Mouse (Mus musculus): ENCODE data around the gene Gdf15. TPM values are rescaled to one million over a fixed set of nuclear protein-coding genes. Genes with fewer than 3 reads are reported as not detected.

The Gdf15 gene
- total and polyA plus RNA-seq, 2 experiments: 5.8 to 27.7 TPM

- Histone ChIP-seq H3K4me3 (ENCODE audit: insufficient read depth, low read depth, low read length) (no peak overlapping the region), H3K36me3 (ENCODE audit: control insufficient read depth, insufficient read depth, low read length) (no peaks in the 10 kb centered on the region), H3K9ac (ENCODE audit: low read depth, low read length) (no peak overlapping the region), H3K4me1 (ENCODE audit: control insufficient read depth, insufficient read depth, low read length) (peaks cover 35% of the 10 kb centered on the region), H3K27me3 (ENCODE audit: control insufficient read depth, insufficient read depth, low read length) (no peaks in the 10 kb centered on the region), H3K79me2 (ENCODE audit: control insufficient read depth, insufficient read depth, low read length) (no peaks in the 10 kb centered on the region), H3K27ac (replicated peaks; ENCODE audit: insufficient read depth, low read depth, low read length) (no peak overlapping the region)
- DNase-seq (ENCODE audit: extremely low read depth, low read depth, low spot score): no peak
- no peak for TF ChIP-seq POLR2A (IDR thresholded peaks at IDR 0.05; ENCODE audit: extremely low read depth, insufficient read depth, low read length)
- whole genome bisulfite sequencing: 92% methylated on average over 2 of the region's 2 CpGs
Observed at GRCm38 (mm10) chr8:70644065-70644464, 11.8 kb upstream of the Gdf15 start.

DNA sequence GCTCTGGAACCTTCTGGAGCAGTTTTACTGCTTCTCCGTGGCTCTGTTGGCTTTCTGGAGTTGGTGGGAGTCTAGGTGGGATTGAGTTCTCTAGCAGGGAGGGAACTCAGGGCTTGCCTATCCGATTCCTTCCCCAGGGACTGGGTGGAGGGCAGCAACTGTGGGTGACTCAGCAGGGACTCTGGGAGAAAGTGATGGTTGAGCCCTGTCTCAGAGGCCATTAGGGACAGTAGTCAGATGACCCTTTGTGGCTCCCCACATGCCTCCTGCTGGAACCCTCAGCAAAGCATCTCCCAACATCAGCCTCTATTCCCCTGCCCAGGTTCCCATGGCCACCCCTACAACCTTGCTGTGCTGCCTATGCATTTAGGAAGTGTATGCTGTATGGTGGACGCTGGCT, 10.8 kb upstream of the Gdf15 start:
- 87% methylated on average over 3 of the region's 3 CpGs for WGBS

DNA sequence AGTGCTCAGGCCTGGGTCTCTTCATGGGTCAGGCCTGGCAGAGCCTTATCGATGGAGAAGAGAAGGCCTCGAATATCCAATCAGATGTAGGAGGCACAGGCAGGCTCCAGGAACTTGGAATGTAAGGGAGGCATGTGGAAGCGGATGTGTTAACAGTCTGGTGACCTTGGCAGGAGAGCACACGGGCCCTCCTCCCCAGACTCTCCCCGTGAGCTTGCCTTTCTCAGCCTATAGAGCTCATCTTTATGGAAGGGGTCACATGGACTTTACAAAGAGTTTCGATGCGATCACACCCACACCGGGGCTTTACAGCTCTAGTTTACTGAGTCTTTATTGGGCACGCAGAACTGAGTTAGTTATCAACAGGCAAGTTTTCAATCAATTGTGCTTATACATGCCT, 6.5 kb upstream of the Gdf15 start:
- no peaks in the 10 kb centered on the region for H3K36me3 ChIP-seq (ENCODE audit: control insufficient read depth, insufficient read depth, low read length)
- no peak overlapping the region for H3K9ac ChIP-seq (ENCODE audit: low read depth, low read length)
- 73% methylated on average over 9 of the region's 9 CpGs for WGBS
- H3K4me1 ChIP-seq (ENCODE audit: control insufficient read depth, insufficient read depth, low read length): peaks cover 22% of the 10 kb centered on the region
- H3K4me3 ChIP-seq (ENCODE audit: insufficient read depth, low read depth, low read length): no peak overlapping the region
- no peak for TF ChIP-seq POLR2A (IDR thresholded peaks at IDR 0.05; ENCODE audit: extremely low read depth, insufficient read depth, low read length)
- TF ChIP-seq CTCF (IDR thresholded peaks at IDR 0.05; ENCODE audit: low read depth, low read length): no peak
- no peaks in the 10 kb centered on the region for H3K27me3 ChIP-seq (ENCODE audit: control insufficient read depth, insufficient read depth, low read length)
- H3K27ac ChIP-seq (replicated peaks; ENCODE audit: insufficient read depth, low read depth, low read length): no peak overlapping the region
- DNase-seq (ENCODE audit: extremely low read depth, low read depth, low spot score): no peak
- no peaks in the 10 kb centered on the region for H3K79me2 ChIP-seq (ENCODE audit: control insufficient read depth, insufficient read depth, low read length)

More for the DNA sequence above, 10.8 kb upstream of the Gdf15 start:
- Histone ChIP-seq H3K79me2 (ENCODE audit: control insufficient read depth, insufficient read depth, low read length) (no peaks in the 10 kb centered on the region), H3K4me3 (ENCODE audit: insufficient read depth, low read depth, low read length) (no peak overlapping the region), H3K27me3 (ENCODE audit: control insufficient read depth, insufficient read depth, low read length) (no peaks in the 10 kb centered on the region), H3K9ac (ENCODE audit: low read depth, low read length) (no peak overlapping the region), H3K36me3 (ENCODE audit: control insufficient read depth, insufficient read depth, low read length) (no peaks in the 10 kb centered on the region), H3K27ac (replicated peaks; ENCODE audit: insufficient read depth, low read depth, low read length) (no peak overlapping the region), H3K4me1 (ENCODE audit: control insufficient read depth, insufficient read depth, low read length) (peaks cover 28% of the 10 kb centered on the region)
- DNase-seq (ENCODE audit: extremely low read depth, low read depth, low spot score): no peak
- TF ChIP-seq POLR2A (IDR thresholded peaks at IDR 0.05; ENCODE audit: extremely low read depth, insufficient read depth, low read length) (no peak), CTCF (IDR thresholded peaks at IDR 0.05; ENCODE audit: low read depth, low read length) (no peak)

DNA sequence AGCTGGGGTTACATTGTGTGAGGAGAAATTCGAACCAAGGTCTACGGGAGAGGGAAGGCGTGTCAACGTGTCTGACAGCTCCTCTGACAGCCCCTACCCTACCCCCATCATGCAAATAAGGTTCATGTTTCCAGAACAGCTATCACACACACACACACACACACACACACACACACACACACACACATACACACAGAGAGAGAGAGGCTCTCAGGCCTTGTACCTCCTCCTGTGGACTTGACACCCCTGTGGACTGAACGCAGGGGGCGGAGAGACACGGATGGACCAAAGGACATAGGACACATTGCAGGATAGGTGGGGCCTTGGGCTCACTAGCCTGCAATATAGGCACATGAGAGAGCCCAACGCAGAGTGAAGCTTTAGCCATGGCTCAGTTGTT, 4.6 kb upstream of the Gdf15 start:
- WGBS: 28% methylated on average over 8 of the region's 8 CpGs
- Histone ChIP-seq H3K36me3 (ENCODE audit: control insufficient read depth, insufficient read depth, low read length) (no peaks in the 10 kb centered on the region), H3K27ac (replicated peaks; ENCODE audit: insufficient read depth, low read depth, low read length) (no peak overlapping the region), H3K4me1 (ENCODE audit: control insufficient read depth, insufficient read depth, low read length) (peaks cover 38% of the 10 kb centered on the region), H3K4me3 (ENCODE audit: insufficient read depth, low read depth, low read length) (no peak overlapping the region), H3K27me3 (ENCODE audit: control insufficient read depth, insufficient read depth, low read length) (no peaks in the 10 kb centered on the region), H3K9ac (ENCODE audit: low read depth, low read length) (no peak overlapping the region), H3K79me2 (ENCODE audit: control insufficient read depth, insufficient read depth, low read length) (no peaks in the 10 kb centered on the region)
- peak; percentile 74 for DNase-seq (ENCODE audit: extremely low read depth, low read depth, low spot score)
- no peak for TF ChIP-seq CTCF (IDR thresholded peaks at IDR 0.05; ENCODE audit: low read depth, low read length)
- TF ChIP-seq POLR2A (IDR thresholded peaks at IDR 0.05; ENCODE audit: extremely low read depth, insufficient read depth, low read length): no peak

- peaks cover 40% of the 10 kb centered on the region for H3K4me1 ChIP-seq (ENCODE audit: control insufficient read depth, insufficient read depth, low read length)
Observed at GRCm38 (mm10) chr8:70635527-70635926, 3.3 kb upstream of the Gdf15 start.

DNA sequence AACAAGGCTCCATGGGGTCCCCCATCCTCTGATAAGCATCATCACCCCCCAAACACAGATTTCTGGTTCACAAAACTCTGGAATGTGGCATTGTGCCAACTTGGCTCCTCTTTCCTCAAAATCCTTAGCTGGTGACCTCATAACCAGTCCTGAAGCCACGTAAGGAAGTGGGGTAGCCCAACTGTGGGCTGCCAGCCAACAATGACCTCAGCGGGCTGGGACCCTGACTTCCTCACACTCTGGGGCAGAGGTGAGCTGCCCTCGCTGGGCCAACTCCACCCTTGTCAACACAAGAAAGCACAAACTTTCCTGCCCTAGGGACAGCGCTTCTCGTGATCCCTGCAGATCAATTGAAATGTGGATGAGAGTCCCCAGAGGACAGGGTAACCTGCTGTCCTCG, 1.8 kb upstream of the Gdf15 start:
- Histone ChIP-seq H3K4me3 (ENCODE audit: insufficient read depth, low read depth, low read length) (no peak overlapping the region), H3K79me2 (ENCODE audit: control insufficient read depth, insufficient read depth, low read length) (no peaks in the 10 kb centered on the region), H3K36me3 (ENCODE audit: control insufficient read depth, insufficient read depth, low read length) (no peaks in the 10 kb centered on the region), H3K4me1 (ENCODE audit: control insufficient read depth, insufficient read depth, low read length) (peaks cover 37% of the 10 kb centered on the region), H3K27ac (replicated peaks; ENCODE audit: insufficient read depth, low read depth, low read length) (peak overlapping the region; percentile 66), H3K9ac (ENCODE audit: low read depth, low read length) (no peak overlapping the region), H3K27me3 (ENCODE audit: control insufficient read depth, insufficient read depth, low read length) (no peaks in the 10 kb centered on the region)
- TF ChIP-seq POLR2A (IDR thresholded peaks at IDR 0.05; ENCODE audit: extremely low read depth, insufficient read depth, low read length) (no peak), CTCF (IDR thresholded peaks at IDR 0.05; ENCODE audit: low read depth, low read length) (no peak)
- DNase-seq (ENCODE audit: extremely low read depth, low read depth, low spot score): peak; percentile 97
- WGBS: 3% methylated on average over 6 of the region's 6 CpGs

More at GRCm38 (mm10) chr8:70635527-70635926, 3.3 kb upstream of the Gdf15 start:
- H3K27ac ChIP-seq (replicated peaks; ENCODE audit: insufficient read depth, low read depth, low read length): no peak overlapping the region
- no peaks in the 10 kb centered on the region for H3K27me3 ChIP-seq (ENCODE audit: control insufficient read depth, insufficient read depth, low read length)
- H3K9ac ChIP-seq (ENCODE audit: low read depth, low read length): no peak overlapping the region
- no peaks in the 10 kb centered on the region for H3K79me2 ChIP-seq (ENCODE audit: control insufficient read depth, insufficient read depth, low read length)
- TF ChIP-seq POLR2A (IDR thresholded peaks at IDR 0.05; ENCODE audit: extremely low read depth, insufficient read depth, low read length) (no peak), CTCF (IDR thresholded peaks at IDR 0.05; ENCODE audit: low read depth, low read length) (no peak)
- WGBS: 60% methylated on average over 6 of the region's 6 CpGs
- H3K36me3 ChIP-seq (ENCODE audit: control insufficient read depth, insufficient read depth, low read length): no peaks in the 10 kb centered on the region
- DNase-seq (ENCODE audit: extremely low read depth, low read depth, low spot score): peak; percentile 22
- H3K4me3 ChIP-seq (ENCODE audit: insufficient read depth, low read depth, low read length): no peak overlapping the region

All from liver, adult 2 months (tissue).